Mouse (Mus musculus): ENCODE measurements at regions not wholly inside any gene's neighbourhood (a gene's known extent, or its start where the extent isn't known, plus 50 kb on each side); places are given as distances from the start of the nearest gene placed in this dataset.

- DNase-seq (ENCODE audit: low read depth, low spot score) = no peak
Measured at GRCm38 (mm10) chr7:68686396-68687139, 62.5 kb downstream of the Arrdc4 start.

GRCm38 (mm10) chr7:68682929-68683643 lies 66.0 kb downstream of the Arrdc4 start:
- DNase-seq (ENCODE audit: low read depth, low spot score) = no peak

DNA sequence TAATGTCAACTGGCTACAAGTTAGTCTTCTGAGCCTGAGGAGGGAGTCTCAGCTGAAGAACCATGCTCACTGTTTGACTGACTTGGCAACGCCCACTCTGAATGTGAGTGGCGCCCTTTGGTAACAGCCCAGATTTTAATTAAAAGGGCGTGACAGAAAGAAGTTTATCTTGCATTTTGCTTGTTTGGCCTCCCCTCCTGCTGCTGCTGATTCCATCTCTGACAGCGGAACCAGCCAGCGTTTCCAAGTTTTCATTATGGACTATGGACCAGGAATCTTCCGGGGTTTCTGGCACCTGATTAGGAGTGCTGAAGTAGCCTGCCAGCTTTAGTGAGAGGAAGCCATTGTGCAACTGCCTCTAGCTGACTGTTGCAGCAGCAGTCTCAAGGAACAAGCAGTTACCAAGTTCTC lies 66.7 kb downstream of the Arrdc4 start:
- DNase-seq (ENCODE audit: low read depth, low spot score) = no peak

GRCm38 (mm10) chr7:68679770-68680169 lies 69.3 kb downstream of the Arrdc4 start:
- DNase-seq (ENCODE audit: low read depth, low spot score) = no peak

DNA sequence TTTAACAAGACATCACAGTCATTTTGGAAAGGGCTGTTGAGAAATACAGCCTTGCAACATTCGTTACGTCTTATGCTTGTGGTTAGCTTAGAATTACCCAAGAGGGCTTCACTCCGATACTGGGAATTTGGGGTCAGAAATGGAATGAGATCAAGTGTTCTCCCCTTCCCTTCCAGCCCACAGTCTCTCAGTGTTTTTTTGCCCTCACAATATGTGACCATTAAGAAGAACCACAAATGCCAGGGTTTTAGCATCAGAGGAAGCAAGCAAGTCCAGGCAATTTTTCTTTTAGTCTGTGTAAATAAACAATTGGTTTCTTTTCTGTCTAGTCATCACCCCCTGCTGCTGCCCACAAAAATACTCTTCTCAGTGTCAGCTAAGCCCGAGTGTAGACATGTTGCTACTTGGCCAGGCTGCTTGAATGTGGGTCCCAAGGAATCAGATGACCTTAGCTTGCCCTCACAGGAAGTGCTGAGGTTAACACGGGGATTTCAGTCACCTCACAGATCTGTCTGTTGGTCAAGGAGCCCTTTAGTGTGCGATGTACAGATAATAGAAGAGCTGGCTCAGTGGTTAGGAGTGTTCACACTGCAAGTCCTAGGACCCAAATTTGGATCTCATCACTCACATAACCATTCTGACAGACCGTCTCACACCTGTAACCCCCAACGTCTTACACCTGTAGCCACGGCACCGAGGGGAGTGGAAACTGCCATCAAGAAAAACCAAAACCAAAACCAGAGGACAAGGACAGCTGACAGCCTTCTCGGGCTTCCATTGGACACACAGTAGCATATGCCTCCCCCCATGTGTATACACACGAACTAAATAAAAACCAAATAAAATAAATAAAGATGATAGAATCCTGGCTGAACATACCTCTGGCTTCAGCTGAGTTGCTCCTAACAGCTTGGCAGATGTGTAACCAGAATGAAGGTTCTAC lies 81.0 kb downstream of the Arrdc4 start:
- DNase-seq (ENCODE audit: low read depth, low spot score) = no peak

GRCm38 (mm10) chr7:68667215-68667614 lies 81.8 kb downstream of the Arrdc4 start:
- peak; percentile 5 for DNase-seq (ENCODE audit: low read depth, low spot score)

GRCm38 (mm10) chr7:68656354-68656753 lies 92.7 kb downstream of the Arrdc4 start:
- no peak for DNase-seq (ENCODE audit: low read depth, low spot score)

GRCm38 (mm10) chr7:68653534-68653933 lies 95.5 kb downstream of the Arrdc4 start:
- DNase-seq (ENCODE audit: low read depth, low spot score) = no peak

DNA sequence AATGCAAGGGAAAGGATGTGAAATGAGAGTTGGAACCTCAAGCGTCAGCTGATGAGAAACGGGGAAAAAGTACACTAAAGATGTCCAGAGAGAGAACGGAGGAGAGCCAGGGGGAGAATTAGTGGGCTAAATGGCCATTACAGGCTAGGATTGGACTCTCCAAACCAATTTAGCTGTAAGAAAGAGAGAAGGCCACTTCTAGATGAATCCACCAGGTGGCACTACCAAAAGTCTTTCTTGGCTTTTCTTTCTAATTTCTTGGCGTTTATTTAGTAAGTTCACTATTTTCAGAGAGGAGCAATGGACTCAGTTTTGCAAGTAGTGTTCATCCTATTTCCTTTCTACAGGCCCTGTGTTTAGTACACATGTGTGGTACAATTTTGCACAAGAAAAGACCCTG lies 97.6 kb downstream of the Arrdc4 start:
- DNase-seq (ENCODE audit: low read depth, low spot score) = no peak

- DNase-seq (ENCODE audit: low read depth, low spot score) = peak; percentile 41
Measured at GRCm38 (mm10) chr7:68637556-68638215, 111.4 kb downstream of the Arrdc4 start.

- no peak for DNase-seq (ENCODE audit: low read depth, low spot score)
Measured at GRCm38 (mm10) chr7:68621080-68621479, 128.0 kb downstream of the Arrdc4 start.

GRCm38 (mm10) chr7:68610499-68610898 lies 138.5 kb downstream of the Arrdc4 start:
- DNase-seq (ENCODE audit: low read depth, low spot score) = no peak

GRCm38 (mm10) chr7:68607170-68607569 lies 141.9 kb downstream of the Arrdc4 start:
- DNase-seq (ENCODE audit: low read depth, low spot score) = no peak

- no peak for DNase-seq (ENCODE audit: low read depth, low spot score)
Measured at GRCm38 (mm10) chr7:68606278-68606677, 142.8 kb downstream of the Arrdc4 start.

DNA sequence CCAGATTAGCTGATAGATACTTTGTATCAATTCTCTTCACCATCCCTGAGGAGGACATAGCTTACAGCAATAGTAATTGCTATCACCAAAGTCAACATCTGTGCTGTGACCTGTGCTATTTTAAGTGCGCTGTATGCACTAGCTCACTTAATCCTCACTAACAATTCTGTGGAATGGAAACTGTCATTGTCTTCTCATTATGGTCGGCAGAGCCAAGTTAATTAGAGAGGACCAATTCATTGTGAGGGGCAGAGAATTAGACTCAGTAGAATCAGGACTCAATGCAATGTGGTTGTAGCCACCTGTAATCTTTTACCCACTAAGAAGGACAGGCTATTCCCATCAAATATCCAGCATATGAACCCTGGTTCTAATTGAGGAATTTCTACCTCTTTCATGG lies 145.3 kb downstream of the Arrdc4 start:
- no peak for DNase-seq (ENCODE audit: low read depth, low spot score)

- DNase-seq (ENCODE audit: low read depth, low spot score) = no peak
Measured at GRCm38 (mm10) chr7:68602003-68602402, 147.0 kb downstream of the Arrdc4 start.

GRCm38 (mm10) chr7:68594017-68594386 lies 155.0 kb downstream of the Arrdc4 start:
- DNase-seq (ENCODE audit: low read depth, low spot score) = no peak

- DNase-seq (ENCODE audit: low read depth, low spot score) = no peak
Measured at GRCm38 (mm10) chr7:68593344-68594016, 155.6 kb downstream of the Arrdc4 start.

GRCm38 (mm10) chr7:68582540-68583325 lies 166.3 kb downstream of the Arrdc4 start:
- no peak for DNase-seq (ENCODE audit: low read depth, low spot score)

DNA sequence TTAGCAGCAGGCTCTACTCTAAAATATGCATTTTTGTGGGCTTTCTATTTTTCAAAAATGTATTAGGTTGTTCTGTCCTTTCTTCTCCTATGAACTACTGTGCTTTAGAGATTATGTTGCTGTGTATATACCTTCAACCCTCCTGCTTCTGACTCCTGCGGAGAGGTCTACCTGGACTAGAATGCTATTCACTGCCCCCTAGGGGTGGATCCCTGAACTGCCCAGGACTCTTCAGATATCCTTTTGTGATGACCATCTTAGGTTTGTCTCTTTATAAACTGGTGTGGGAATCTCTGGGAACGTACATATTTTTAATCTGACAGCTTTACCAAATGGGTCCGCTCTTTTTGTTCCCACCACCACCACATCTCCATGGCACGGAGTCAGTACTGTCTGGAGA lies 168.4 kb downstream of the Arrdc4 start:
- peak; percentile 53 for DNase-seq (ENCODE audit: low read depth, low spot score)

Measured in mesoderm, embryonic 11.5 days (tissue).